Comparison of ENCODE assay signal across 1 mouse cellular context in genomic region chr2:151001619-151002175, GRCm38 (mm10).
TF ChIP-seq lines count a peak whose summit lies in the region.

No protein-coding gene starts in this region.

TF ChIP-seq in MEL, 35 proteins besides CTCF, POLR2A, EP300 and RAD21:
- TF ChIP-seq GATA1 (IDR thresholded peaks at IDR 0.05; ENCODE audit: low read depth, low read length) (peak; percentile 56), TAL1 (IDR thresholded peaks at IDR 0.05; ENCODE audit: low read length) (no peak), BHLHE40 (IDR thresholded peaks at IDR 0.05; ENCODE audit: borderline replicate concordance, low read depth, low read length) (peak; percentile 82; the same call in 1 of the 2 replicates), SMC3 (IDR thresholded peaks at IDR 0.05; ENCODE audit: low read depth, low read length) (no peak; the same call in 1 of the 2 replicates), ZMIZ1 (IDR thresholded peaks at IDR 0.05; ENCODE audit: low read depth, low read length) (no peak), HCFC1 (IDR thresholded peaks at IDR 0.05; ENCODE audit: low read depth, low read length) (no peak), TBP (IDR thresholded peaks at IDR 0.05; ENCODE audit: low read depth, low read length) (no peak), ETS1 (IDR thresholded peaks at IDR 0.05; ENCODE audit: low read depth, low read length) (peak; percentile 33; the same call in 1 of the 2 replicates), NELFE (IDR thresholded peaks at IDR 0.05; ENCODE audit: low read depth, low read length) (no peak), MYC (IDR thresholded peaks at IDR 0.05; ENCODE audit: low read depth, low read length) (peak; percentile 22), TCF12 (IDR thresholded peaks at IDR 0.05; ENCODE audit: low read depth, low read length) (0 out of 2 replicates have a peak, but pooled peaks have one; percentile 12), CHD1 (IDR thresholded peaks at IDR 0.05; ENCODE audit: low read depth, low read length) (no peak)
TF ChIP-seq in MEL: peak in this region for 5.
